Mouse (Mus musculus) intestine, embryonic 16.5 days (tissue): ENCODE measurements around the gene Farsb. TPM values are rescaled to one million over a fixed set of nuclear protein-coding genes. Genes with fewer than 3 reads are reported as not detected.

Source experiments
- ATAC-seq: fragments of 200-750 bp; cut with Nextera tagmentation; 2 replicates; pipeline ENCODE4 v1.8.0; 2017; ENCODE audit warnings: moderate TSS enrichment, moderate library complexity
- H3K27ac ChIP-seq: fragments of 300-500 bp; sonication (generic); 2 replicates; pipeline ENCODE4 v1.5.1; 2014; ENCODE audit warnings: mild to moderate bottlenecking, low read length
- H3K27me3 ChIP-seq: fragments of 300-500 bp; sonication (generic); replicated peaks from 2 replicates; pipeline ENCODE4 v1.6.1; 2014; ENCODE audit warnings: low read length, control low read depth, mixed read lengths; ENCODE audit not compliant: control insufficient read depth, insufficient read depth
- H3K36me3 ChIP-seq: fragments of 300-500 bp; sonication (generic); 2 replicates; pipeline ENCODE4 v1.6.1; 2014; ENCODE audit warnings: low read length, control low read depth; ENCODE audit not compliant: control insufficient read depth, insufficient read depth
- H3K4me1 ChIP-seq: fragments of 300-500 bp; sonication (generic); 2 replicates; pipeline ENCODE4 v1.6.1; 2014; ENCODE audit warnings: low read length, control low read depth, mixed read lengths; ENCODE audit not compliant: control insufficient read depth, insufficient read depth
- H3K4me2 ChIP-seq: fragments of 300-500 bp; sonication (generic); 2 replicates; pipeline ENCODE4 v1.6.1; 2014; ENCODE audit warnings: low read depth, low read length, control low read depth
- H3K4me3 ChIP-seq: fragments of 300-500 bp; sonication (generic); 2 replicates; pipeline ENCODE4 v1.5.1; 2014; ENCODE audit warnings: mild to moderate bottlenecking, low read length
- H3K9ac ChIP-seq: fragments of 300-500 bp; sonication (generic); 2 replicates; pipeline ENCODE4 v1.6.1; 2014; ENCODE audit warnings: low read depth, low read length
- H3K9me3 ChIP-seq: fragments of 300-500 bp; sonication (generic); 2 replicates; pipeline ENCODE4 v1.6.1; 2016; ENCODE audit warnings: low read length, control low read depth; ENCODE audit not compliant: control insufficient read depth
- WGBS: fragments of 180-500 bp; shearing (Covaris S2); extraction: QIAGEN DNeasy Blood & Tissue Kit; methylation state at CpG from one replicate; pipeline ENCODE4 v1.1.7; 2014; 5-methylcytosine and 5-hydroxymethylcytosine counted together
- polyA plus RNA-seq: library from polyadenylated mRNA; unstranded; fragments of >200 nt; fragmentation: Nextera tagmentation; extraction: Ambion mirVana; gene quantifications from 2 replicates; pipeline ENCODE4 v1.2.1, GENCODE M21; 2015

Gene Farsb
- polyA plus RNA-seq, 1 experiment from 2014 or later, result 182 TPM

GRCm38 (mm10) chr1:78501036-78501435, 12.3 kb upstream of the Farsb start:
- H3K9ac ChIP-seq, result no peak overlapping the region
- no peaks in the 10 kb centered on the region for H3K9me3 ChIP-seq
- no peaks in the 10 kb centered on the region for H3K36me3 ChIP-seq
- no peaks in the 10 kb centered on the region for H3K4me1 ChIP-seq
- H3K4me2 ChIP-seq, result no peak overlapping the region
- H3K27me3 ChIP-seq, result no peaks in the 10 kb centered on the region
- no peak overlapping the region for H3K4me3 ChIP-seq
- no peak for ATAC-seq
- no peak overlapping the region for H3K27ac ChIP-seq
- 90% methylated on average over 16 of the region's 16 CpGs for WGBS

DNA sequence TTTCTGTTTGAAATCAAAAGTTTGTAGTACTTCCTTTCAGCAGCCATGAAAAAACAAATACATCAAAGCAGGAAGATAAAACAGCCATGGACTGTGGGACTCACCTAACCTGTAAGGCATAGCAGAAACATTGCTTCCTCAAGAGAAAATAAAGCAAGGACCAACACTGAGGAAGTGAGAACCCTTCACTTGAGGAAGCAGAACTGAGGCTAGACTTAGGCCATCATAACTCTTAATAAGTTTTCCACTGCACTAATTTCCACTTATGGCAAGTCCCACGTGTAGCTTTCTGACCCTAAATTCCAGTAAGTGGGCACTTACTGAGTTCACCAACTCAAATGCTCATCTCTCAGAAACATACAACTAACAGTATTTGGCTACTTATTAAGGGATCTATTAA, 1.4 kb upstream of the Farsb start:
- WGBS, result 59% methylated on average over 1 of the region's 1 CpGs
- no peak for ATAC-seq
- H3K4me2 ChIP-seq, result 0 out of 2 replicates have a peak overlapping the region, but pooled peaks have one; percentile 64

GRCm38 (mm10) chr1:78488427-78488751, 308 bp downstream of the Farsb start:
- Histone ChIP-seq H3K27me3 (no peaks in the 10 kb centered on the region), H3K9me3 (no peaks in the 10 kb centered on the region), H3K4me2 (peak overlapping the region; percentile 69), H3K4me1 (peaks cover 21% of the 10 kb centered on the region), H3K4me3 (peak overlapping the region; percentile 96), H3K27ac (peak overlapping the region; percentile 81), H3K9ac (peak overlapping the region; percentile 93), H3K36me3 (no peaks in the 10 kb centered on the region)
- ATAC-seq, result no peak; the same call in 1 of the 2 replicates
- under 1% methylated on average over 28 of the region's 28 CpGs for WGBS

More for the DNA sequence above, 1.4 kb upstream of the Farsb start:
- Histone ChIP-seq H3K36me3 (no peaks in the 10 kb centered on the region), H3K27me3 (no peaks in the 10 kb centered on the region), H3K27ac (peak overlapping the region; percentile 81; the same call in 1 of the 2 replicates), H3K9me3 (no peaks in the 10 kb centered on the region), H3K4me3 (no peak overlapping the region), H3K4me1 (peaks cover 16% of the 10 kb centered on the region), H3K9ac (no peak overlapping the region)

DNA sequence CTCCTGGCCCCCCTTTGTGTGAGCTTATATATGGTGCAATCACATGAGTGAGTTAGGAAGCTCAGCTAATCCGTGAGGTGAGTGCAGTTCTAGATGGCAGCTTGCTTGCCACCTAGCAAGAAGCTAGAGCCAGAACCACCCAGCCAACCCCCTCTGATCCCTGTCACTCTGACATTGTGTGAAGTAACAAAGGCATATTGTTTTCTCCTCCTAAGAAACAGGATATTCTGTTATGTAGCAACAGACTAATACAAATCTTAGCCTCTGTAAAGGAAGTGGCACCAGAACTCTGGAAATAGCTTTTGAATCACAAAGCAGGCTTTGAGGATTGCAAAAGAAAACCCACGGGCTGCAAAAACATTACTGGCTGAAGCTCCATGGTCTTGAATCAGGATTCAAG, 4.3 kb downstream of the Farsb start:
- peaks cover 21% of the 10 kb centered on the region for H3K4me1 ChIP-seq
- WGBS, result 66% methylated on average over 2 of the region's 2 CpGs
- H3K36me3 ChIP-seq, result no peaks in the 10 kb centered on the region
- H3K4me3 ChIP-seq, result no peak overlapping the region
- 0 out of 2 replicates have a peak overlapping the region, but pooled peaks have one; percentile 12 for H3K9ac ChIP-seq
- no peak for ATAC-seq
- peak overlapping the region; percentile 81 for H3K27ac ChIP-seq
- no peak overlapping the region for H3K4me2 ChIP-seq
- H3K9me3 ChIP-seq, result no peaks in the 10 kb centered on the region
- H3K27me3 ChIP-seq, result no peaks in the 10 kb centered on the region

DNA sequence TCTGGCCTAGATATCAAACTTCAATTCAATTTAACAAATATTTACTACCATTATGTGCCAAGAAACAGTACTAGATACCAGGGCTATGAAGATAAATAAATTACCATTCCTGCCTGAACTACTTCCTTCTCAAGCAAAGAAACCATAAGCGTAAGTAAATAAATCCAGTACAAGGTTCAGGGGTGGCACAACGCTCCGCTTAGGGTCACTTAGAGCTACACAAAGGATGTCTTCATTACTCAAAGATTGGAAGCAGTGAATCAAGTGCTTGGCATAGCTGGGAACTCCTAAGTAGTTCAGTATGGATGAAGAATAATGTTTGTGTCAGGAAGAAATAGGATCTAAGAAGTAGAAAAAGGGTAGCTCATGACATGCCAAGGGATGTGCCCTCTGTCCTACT, 5.3 kb downstream of the Farsb start:
- Histone ChIP-seq H3K36me3 (no peaks in the 10 kb centered on the region), H3K4me1 (peaks cover 21% of the 10 kb centered on the region), H3K9ac (no peak overlapping the region), H3K27ac (peak overlapping the region; percentile 81), H3K27me3 (no peaks in the 10 kb centered on the region), H3K4me2 (0 out of 2 replicates have a peak overlapping the region, but pooled peaks have one; percentile 7), H3K4me3 (no peak overlapping the region), H3K9me3 (no peaks in the 10 kb centered on the region)
- ATAC-seq, result peak; percentile 91
- 62% methylated on average over 3 of the region's 3 CpGs for WGBS

- H3K4me3 ChIP-seq, result no peak overlapping the region
- H3K9me3 ChIP-seq, result no peaks in the 10 kb centered on the region
- peaks cover 17% of the 10 kb centered on the region for H3K36me3 ChIP-seq
Observed at GRCm38 (mm10) chr1:78472441-78472840, 16.3 kb downstream of the Farsb start.

GRCm38 (mm10) chr1:78454659-78455058, 34.0 kb downstream of the Farsb start:
- WGBS, result 37% methylated on average over 7 of the region's 7 CpGs
- Histone ChIP-seq H3K27ac (no peak overlapping the region), H3K4me3 (no peak overlapping the region), H3K9ac (no peak overlapping the region), H3K4me2 (no peak overlapping the region), H3K27me3 (no peaks in the 10 kb centered on the region), H3K4me1 (no peaks in the 10 kb centered on the region), H3K36me3 (peaks cover 14% of the 10 kb centered on the region), H3K9me3 (no peaks in the 10 kb centered on the region)
- no peak for ATAC-seq

More at GRCm38 (mm10) chr1:78472441-78472840, 16.3 kb downstream of the Farsb start:
- no peak overlapping the region for H3K9ac ChIP-seq
- H3K4me1 ChIP-seq, result no peaks in the 10 kb centered on the region
- WGBS, result 92% methylated on average over 5 of the region's 5 CpGs
- ATAC-seq, result no peak
- no peak overlapping the region for H3K27ac ChIP-seq
- H3K27me3 ChIP-seq, result no peaks in the 10 kb centered on the region
- no peak overlapping the region for H3K4me2 ChIP-seq

DNA sequence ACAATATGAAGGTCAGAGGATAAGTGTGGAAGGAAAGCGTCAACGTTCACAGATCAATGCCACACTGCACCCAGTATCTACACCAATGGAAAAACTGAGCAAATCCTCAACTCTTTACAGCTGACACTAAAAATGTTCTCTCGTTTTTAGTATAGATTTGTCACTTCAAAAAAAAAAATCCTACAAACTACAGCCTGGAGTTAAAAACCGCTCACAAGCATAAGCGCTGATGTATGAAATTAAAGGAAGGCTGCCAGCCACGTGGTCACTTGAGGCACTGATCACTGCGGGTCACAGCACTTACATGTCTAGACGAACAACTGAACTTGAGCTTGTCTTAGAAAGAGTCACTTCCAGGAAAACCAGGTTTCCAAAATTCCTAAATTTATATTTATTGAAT, 34.8 kb downstream of the Farsb start:
- Histone ChIP-seq H3K9me3 (no peaks in the 10 kb centered on the region), H3K9ac (no peak overlapping the region), H3K4me3 (no peak overlapping the region), H3K27ac (no peak overlapping the region), H3K27me3 (no peaks in the 10 kb centered on the region), H3K4me2 (no peak overlapping the region), H3K36me3 (peaks cover 14% of the 10 kb centered on the region), H3K4me1 (no peaks in the 10 kb centered on the region)
- ATAC-seq, result no peak
- 92% methylated on average over 8 of the region's 8 CpGs for WGBS

- no peak for ATAC-seq
- Histone ChIP-seq H3K9ac (no peak overlapping the region), H3K9me3 (no peaks in the 10 kb centered on the region), H3K4me2 (no peak overlapping the region), H3K4me3 (no peak overlapping the region), H3K4me1 (no peaks in the 10 kb centered on the region), H3K36me3 (peaks cover 11% of the 10 kb centered on the region), H3K27ac (no peak overlapping the region), H3K27me3 (no peaks in the 10 kb centered on the region)
- 90% methylated on average over 6 of the region's 6 CpGs for WGBS
Observed at GRCm38 (mm10) chr1:78452544-78452943, 36.2 kb downstream of the Farsb start.
